Mouse (Mus musculus): ENCODE measurements at regions not wholly inside any gene's neighbourhood (a gene's known extent, or its start where the extent isn't known, plus 50 kb on each side); places are given as distances from the start of the nearest gene placed in this dataset.

DNA sequence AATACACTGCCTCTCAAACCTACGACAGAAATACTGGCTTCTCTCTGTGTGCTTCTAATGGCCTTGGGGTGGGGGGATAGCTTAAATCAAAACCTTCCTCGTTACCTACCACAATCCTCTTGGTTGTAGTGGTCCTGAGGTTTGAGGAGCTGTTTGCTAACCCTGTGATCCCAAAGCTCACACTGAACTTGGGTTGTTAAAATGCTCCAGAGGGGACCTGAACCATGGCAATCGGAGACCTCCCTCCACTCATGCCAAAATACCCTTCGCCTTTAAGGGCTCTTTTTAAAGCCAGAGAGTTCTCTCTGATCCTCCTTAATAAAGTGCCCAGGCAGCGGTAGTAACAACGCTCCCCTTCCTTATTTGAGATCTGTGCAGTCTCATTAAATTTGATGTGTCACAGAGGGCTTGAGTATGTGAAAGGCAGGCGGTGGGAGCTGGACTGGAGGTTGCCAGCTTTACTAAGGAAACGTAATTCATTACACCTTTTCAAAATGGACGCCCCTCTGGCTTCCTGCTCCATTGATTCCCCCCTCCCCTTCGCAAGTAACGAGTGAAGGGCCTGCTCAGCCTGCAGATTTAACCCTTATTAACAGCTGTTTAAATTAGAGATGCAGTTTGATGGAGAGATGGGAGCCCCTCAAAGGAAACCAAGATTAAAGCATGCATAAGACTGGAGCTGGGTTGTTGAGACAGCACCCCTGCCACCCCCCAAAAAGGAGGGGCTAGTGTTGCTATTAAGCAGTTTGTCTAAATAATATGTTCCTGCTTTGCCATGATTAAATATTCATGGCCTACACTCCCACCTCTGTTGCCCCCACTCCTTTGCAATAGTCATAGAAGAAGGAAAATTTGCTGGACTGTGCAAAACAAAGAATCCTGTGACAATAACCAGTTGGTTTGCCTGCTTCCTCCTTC is 289.4 kb downstream of the Sorl1 start:
- no peak for DNase-seq (ENCODE audit: low spot score)

- DNase-seq (ENCODE audit: low spot score) = no peak
Measured at GRCm38 (mm10) chr9:41833408-41833807, 290.7 kb downstream of the Sorl1 start.

- DNase-seq (ENCODE audit: low spot score) = no peak
Measured at GRCm38 (mm10) chr9:41827356-41827755, 296.7 kb downstream of the Sorl1 start.

DNA sequence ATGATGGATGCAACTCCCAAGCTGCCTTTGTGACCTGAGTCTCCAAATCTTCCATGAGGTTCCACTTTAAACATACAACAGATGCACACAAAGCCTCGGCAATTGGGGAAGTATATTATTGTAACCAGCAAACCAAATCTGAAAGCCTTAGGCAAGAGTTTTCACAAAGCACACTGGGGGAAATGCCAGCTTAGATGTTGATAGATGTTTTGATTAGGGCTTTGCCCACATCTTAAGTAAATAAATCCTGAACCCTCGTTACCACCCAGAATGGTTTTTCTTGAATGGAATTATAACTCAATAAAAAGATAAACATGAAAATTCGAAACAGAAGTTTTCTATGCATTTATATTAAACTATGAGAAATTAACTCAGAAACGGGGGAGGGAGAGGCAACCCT is 302.7 kb downstream of the Sorl1 start:
- DNase-seq (ENCODE audit: low spot score) = no peak

GRCm38 (mm10) chr9:41817740-41818461 is 306.2 kb downstream of the Sorl1 start:
- DNase-seq (ENCODE audit: low spot score) = no peak

DNA sequence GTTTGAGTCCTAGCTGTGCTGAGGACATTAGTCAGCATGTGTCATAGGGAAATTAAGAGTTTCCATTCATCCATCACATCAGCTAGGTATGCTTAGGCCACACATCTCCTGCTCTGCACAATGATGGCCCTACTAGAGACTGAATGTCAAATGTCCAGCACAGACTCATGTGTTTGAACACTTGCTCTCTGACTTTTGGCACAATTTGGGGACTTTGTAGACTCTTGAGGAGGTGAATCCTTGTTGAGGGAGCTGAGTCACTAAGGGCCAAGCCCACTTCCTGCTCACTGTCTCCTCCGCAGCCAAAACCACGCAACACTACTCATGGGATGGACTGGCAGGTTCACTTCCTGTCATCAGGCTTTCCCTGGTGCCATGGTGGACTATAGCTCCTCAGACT is 308.2 kb downstream of the Sorl1 start:
- no peak for DNase-seq (ENCODE audit: low spot score)

DNA sequence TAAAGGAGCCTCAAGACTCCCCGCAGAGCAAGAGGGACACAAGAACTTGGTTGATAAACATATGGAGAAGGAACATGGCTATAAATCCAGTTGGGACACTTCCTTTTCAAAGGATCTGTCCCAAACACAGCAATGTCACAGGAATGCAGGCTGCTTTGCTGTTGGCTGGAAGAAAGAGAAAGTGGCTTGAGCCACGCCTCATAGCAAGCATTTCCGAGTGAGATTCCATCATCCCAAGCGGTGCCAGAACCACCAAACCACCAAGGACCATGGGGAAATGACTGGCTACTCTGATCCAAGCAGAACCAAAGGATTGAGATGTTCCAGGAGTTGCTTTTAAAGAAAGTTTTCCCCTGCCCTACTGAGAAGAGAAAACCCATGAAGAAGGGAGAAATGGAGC is 314.8 kb downstream of the Sorl1 start:
- no peak for DNase-seq (ENCODE audit: low spot score)

DNA sequence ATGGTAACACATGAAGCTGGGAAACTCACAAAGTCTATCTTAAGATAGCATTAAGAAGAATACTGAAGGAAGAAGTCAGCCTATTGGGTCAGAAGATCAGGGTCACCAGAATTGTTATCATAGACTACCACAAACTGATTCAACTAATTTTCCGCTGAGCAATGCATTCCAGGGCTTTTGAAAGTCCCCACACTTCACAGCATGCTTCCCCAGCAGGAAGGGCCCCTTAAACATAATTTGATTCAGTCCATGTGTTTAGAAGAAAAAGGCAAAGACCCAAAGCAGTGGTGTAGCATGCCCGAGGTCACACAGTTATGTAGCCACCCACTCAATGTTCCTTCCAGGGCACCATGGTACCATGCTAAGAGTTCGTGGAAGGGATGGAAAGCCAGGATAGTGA is 315.3 kb downstream of the Sorl1 start:
- DNase-seq (ENCODE audit: low spot score) = no peak

GRCm38 (mm10) chr9:41806289-41806621 is 317.8 kb downstream of the Sorl1 start:
- no peak for DNase-seq (ENCODE audit: low spot score)

DNA sequence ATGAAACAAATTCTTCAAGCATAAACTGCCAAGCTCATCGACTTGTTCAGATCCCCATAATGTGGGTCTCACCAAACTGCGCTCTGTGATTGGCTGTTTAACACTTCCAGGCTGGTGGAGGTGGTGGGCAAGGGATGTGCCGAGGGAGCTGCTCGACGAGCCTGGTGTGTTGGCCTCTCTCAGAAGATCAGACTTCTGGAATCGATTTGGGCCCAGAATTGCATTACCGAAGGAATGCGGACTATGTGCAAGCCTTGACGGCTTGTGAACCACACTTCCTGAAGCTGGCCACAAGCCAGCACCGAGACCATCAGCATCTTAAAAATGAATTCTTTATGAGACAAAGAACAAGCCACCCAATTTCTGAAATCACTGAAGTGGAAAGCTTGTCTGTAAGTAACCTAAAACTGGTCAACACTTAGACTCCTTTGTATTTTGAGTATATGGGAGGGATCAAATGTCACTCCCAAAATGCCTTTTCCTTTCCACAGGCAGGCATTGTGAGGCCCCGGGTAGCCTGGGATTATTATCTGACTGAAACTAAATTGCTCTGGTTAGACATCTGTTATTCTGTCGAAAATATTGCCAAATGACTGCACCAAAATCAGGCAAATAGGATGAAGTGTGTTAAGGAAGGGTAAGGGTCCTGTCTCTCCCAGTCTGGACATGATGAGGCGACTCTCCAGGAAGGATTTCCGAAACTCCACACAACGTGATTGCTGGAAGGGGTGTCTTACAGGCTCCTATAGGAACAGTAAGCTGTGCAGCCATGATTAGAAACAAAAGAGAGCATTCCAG is 318.4 kb downstream of the Sorl1 start:
- no peak for DNase-seq (ENCODE audit: low spot score)

- no peak for DNase-seq (ENCODE audit: low spot score)
Measured at GRCm38 (mm10) chr9:41804711-41805331, 319.3 kb downstream of the Sorl1 start.

- no peak for DNase-seq (ENCODE audit: low spot score)
Measured at GRCm38 (mm10) chr9:41803680-41804460, 320.2 kb downstream of the Sorl1 start.

DNA sequence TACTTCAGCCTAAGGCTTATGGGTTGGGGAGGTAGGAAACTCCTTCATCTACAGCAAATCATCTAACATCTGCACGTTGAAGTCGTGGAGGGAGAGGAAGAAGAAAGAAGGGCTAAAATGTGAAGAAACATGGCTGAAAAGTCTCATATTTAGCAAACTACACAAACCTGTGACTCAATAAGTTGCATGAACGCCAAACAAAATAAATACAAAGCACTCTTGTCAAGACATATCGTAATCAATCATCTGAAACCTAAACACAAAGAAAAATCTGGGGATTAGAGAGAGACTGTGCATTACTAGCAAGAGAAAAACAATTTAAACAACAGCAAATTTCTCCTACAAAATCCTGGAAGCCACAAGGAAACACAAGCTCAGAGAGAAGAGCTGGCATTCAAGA is 322.7 kb downstream of the Sorl1 start:
- DNase-seq (ENCODE audit: low spot score) = no peak

- DNase-seq (ENCODE audit: low spot score) = no peak
Measured at GRCm38 (mm10) chr9:41792830-41793213, 331.3 kb downstream of the Sorl1 start.

GRCm38 (mm10) chr9:41792173-41792829 is 331.8 kb downstream of the Sorl1 start:
- no peak for DNase-seq (ENCODE audit: low spot score)

DNA sequence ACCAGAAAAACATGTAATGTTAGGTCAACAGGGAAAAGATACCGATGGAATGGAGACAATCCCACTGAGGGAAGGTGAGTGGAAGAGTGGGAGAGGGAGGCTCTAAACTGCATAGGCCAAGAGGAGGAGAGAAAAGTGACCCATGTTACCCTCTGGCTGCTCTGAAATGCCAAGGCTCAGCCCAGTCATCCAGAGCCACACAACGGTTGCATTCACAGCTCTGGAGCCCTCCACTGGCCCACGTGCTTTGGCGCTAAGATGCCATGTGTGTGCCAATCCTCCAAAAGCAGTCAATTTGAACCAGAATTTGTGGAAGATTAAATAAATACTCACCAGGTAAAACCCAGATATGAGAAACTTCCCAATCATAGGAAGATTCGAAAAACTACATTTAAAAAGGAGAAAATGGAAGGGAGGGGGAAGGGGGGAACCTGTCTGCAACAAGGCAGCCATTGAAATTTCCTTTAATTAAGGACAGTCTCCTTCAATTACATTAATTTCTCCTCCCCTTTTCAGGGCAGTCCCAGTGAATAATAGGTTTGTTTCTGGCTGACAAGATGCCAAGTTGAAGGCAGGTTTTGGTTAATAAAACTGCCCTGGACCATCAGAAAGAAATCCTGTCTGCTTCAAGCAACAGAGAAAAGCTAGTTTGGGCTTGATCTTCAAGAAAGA is 332.5 kb downstream of the Sorl1 start:
- DNase-seq (ENCODE audit: low spot score) = no peak

- DNase-seq (ENCODE audit: low spot score) = no peak
Measured at GRCm38 (mm10) chr9:41785131-41785530, 339.0 kb downstream of the Sorl1 start.

DNA sequence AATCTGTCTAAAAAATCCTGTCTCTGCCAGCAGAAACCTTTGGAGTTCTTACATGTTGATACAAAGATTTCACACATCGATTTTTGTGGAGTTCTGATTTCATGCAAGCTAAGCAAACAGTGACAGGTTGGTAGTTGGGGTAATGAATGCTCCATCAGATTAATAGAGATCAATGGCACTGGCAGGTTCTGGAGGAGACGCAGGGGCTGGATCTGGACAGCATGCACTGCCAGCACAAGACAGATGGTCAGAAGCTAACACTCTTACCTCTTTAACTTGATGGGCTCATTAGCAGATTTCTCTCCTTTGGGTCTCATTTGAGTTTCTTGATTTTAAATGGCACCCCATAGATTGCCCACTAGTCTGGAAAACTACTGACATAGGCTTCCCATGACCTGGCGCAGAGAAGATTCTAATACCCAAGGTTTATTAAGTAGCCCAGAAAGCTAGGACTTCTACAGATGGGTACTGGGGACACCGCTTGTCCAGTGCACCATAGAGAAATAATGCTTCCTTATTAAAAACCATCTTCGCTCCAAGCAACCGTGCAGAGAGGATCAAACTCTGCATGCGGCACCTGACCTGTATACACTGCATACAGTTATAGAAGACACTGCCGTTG is 351.7 kb downstream of the Sorl1 start:
- DNase-seq (ENCODE audit: low spot score) = no peak

GRCm38 (mm10) chr9:41771276-41771675 is 352.8 kb downstream of the Sorl1 start:
- no peak for DNase-seq (ENCODE audit: low spot score)

DNA sequence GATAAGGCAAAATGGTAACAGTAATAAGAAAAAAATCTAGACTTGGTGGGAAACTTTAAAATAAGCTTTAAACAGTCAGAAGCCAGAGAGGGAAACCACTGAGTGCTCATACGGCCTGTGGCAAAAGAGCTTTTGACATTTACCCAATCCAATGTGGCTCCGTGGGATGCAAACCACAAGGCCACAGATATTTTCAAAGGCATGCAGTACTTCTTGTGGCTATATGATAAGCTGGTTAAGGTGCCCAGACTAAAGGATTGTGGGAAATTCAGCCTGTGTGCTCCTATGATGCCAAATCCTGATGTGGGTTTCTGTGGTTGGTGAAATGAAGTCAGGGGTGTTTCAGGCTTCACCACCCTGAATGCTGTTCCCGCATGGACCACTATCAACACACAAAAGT is 355.8 kb downstream of the Sorl1 start:
- no peak for DNase-seq (ENCODE audit: low spot score)

Data from retina, embryonic 14.5 days (tissue).